Mouse (Mus musculus) midbrain, embryonic 13.5 days (tissue): ENCODE measurements around the gene Afmid. TPM values are rescaled to one million over a fixed set of nuclear protein-coding genes. Genes with fewer than 3 reads are reported as not detected.

Experiments
- ATAC-seq: fragments of 200-750 bp; cut with Nextera tagmentation; 2 replicates; pipeline ENCODE4 v1.8.0; 2017; ENCODE audit warnings: mild to moderate bottlenecking, moderate TSS enrichment, moderate library complexity
- H3K27ac ChIP-seq: fragments of 300-500 bp; sonication (generic); 2 replicates; pipeline ENCODE4 v1.5.1; 2015; ENCODE audit warnings: inconsistent platforms, mild to moderate bottlenecking, moderate library complexity
- H3K27me3 ChIP-seq: fragments of 300-500 bp; sonication (generic); 2 replicates; pipeline ENCODE4 v1.6.1; 2015; ENCODE audit warnings: mild to moderate bottlenecking, inconsistent platforms
- H3K36me3 ChIP-seq: fragments of 300-500 bp; sonication (generic); 2 replicates; pipeline ENCODE4 v1.6.1; 2015; ENCODE audit warnings: mild to moderate bottlenecking, inconsistent platforms
- H3K4me1 ChIP-seq: fragments of 300-500 bp; sonication (generic); replicated peaks from 2 replicates; pipeline ENCODE4 v1.6.1; 2015; ENCODE audit warnings: inconsistent platforms
- H3K4me2 ChIP-seq: fragments of 300-500 bp; sonication (generic); replicated peaks from 2 replicates; pipeline ENCODE4 v1.6.1; 2015; ENCODE audit warnings: moderate library complexity, mild to moderate bottlenecking, inconsistent platforms
- H3K4me3 ChIP-seq: fragments of 300-500 bp; sonication (generic); replicated peaks from 2 replicates; pipeline ENCODE4 v1.5.1; 2015; ENCODE audit warnings: mild to moderate bottlenecking, inconsistent platforms
- H3K9ac ChIP-seq: fragments of 300-500 bp; sonication (generic); replicated peaks from 2 replicates; pipeline ENCODE4 v1.6.1; 2015; ENCODE audit warnings: mild to moderate bottlenecking, inconsistent platforms
- H3K9me3 ChIP-seq: fragments of 300-500 bp; sonication (generic); 2 replicates; pipeline ENCODE4 v1.6.1; 2016; ENCODE audit warnings: mild to moderate bottlenecking, inconsistent platforms
- WGBS: fragments of 180-500 bp; shearing (Covaris S2); methylation state at CpG from one replicate; pipeline ENCODE4 v1.1.7; 2015; 5-methylcytosine and 5-hydroxymethylcytosine counted together
- polyA plus RNA-seq: library from polyadenylated mRNA; unstranded; fragments of >200 nt; fragmentation: Nextera tagmentation; extraction: Ambion mirVana; gene quantifications from 2 replicates; pipeline ENCODE4 v1.2.1, GENCODE M21; 2015

Afmid gene
- polyA plus RNA-seq, 1 experiment from 2014 or later, result 4.1 TPM

GRCm38 (mm10) chr11:117797511-117798159 is 28.1 kb upstream of the Afmid start, which contains the start of gene 6030468B19Rik:
Gene 6030468B19Rik, plus strand, starts transcription at chr11:117797660.
- no peak within 1 kb of the TSS for H3K27ac ChIP-seq
- H3K9ac ChIP-seq, result no peak within 1 kb of the TSS
- ATAC-seq, result no peak
- no peaks in the 10 kb centered on the region for H3K36me3 ChIP-seq
- peaks cover 6% of the 10 kb centered on the region; the same call in 1 of the 2 replicates for H3K27me3 ChIP-seq
- H3K4me2 ChIP-seq, result no peak within 1 kb of the TSS
- no peak within 1 kb of the TSS for H3K4me3 ChIP-seq
- no peaks in the 10 kb centered on the region for H3K9me3 ChIP-seq
- WGBS, result 68% methylated on average over 9 of the region's 9 CpGs
- peaks cover under 1% of the 10 kb centered on the region; the same call in 1 of the 2 replicates for H3K4me1 ChIP-seq

GRCm38 (mm10) chr11:117798160-117798541 is 27.6 kb upstream of the Afmid start:
- H3K4me3 ChIP-seq, result no peak overlapping the region
- H3K9me3 ChIP-seq, result no peaks in the 10 kb centered on the region
- H3K9ac ChIP-seq, result no peak overlapping the region
- no peak for ATAC-seq
- 66% methylated on average over 2 of the region's 2 CpGs for WGBS
- H3K4me2 ChIP-seq, result no peak overlapping the region
- H3K27me3 ChIP-seq, result peaks cover 4% of the 10 kb centered on the region; the same call in 1 of the 2 replicates
- H3K27ac ChIP-seq, result no peak overlapping the region
- no peaks in the 10 kb centered on the region for H3K36me3 ChIP-seq
- no peaks in the 10 kb centered on the region for H3K4me1 ChIP-seq

- WGBS, result 75% methylated on average over 5 of the region's 5 CpGs
- Histone ChIP-seq H3K27me3 (no peaks in the 10 kb centered on the region), H3K4me3 (no peak overlapping the region), H3K9ac (no peak overlapping the region), H3K27ac (no peak overlapping the region), H3K9me3 (no peaks in the 10 kb centered on the region), H3K4me1 (no peaks in the 10 kb centered on the region), H3K36me3 (no peaks in the 10 kb centered on the region), H3K4me2 (no peak overlapping the region)
- ATAC-seq, result no peak
These were observed 26.6 kb upstream of the Afmid start for GRCm38 (mm10) chr11:117799174-117799573.

GRCm38 (mm10) chr11:117800038-117800437 is 25.7 kb upstream of the Afmid start:
- H3K36me3 ChIP-seq, result no peaks in the 10 kb centered on the region
- no peak overlapping the region for H3K4me2 ChIP-seq
- H3K27me3 ChIP-seq, result no peaks in the 10 kb centered on the region
- 86% methylated on average over 7 of the region's 7 CpGs for WGBS
- no peaks in the 10 kb centered on the region for H3K9me3 ChIP-seq
- no peak overlapping the region for H3K4me3 ChIP-seq
- H3K4me1 ChIP-seq, result no peaks in the 10 kb centered on the region
- ATAC-seq, result no peak
- H3K9ac ChIP-seq, result no peak overlapping the region
- H3K27ac ChIP-seq, result no peak overlapping the region

GRCm38 (mm10) chr11:117801650-117802049 is 24.1 kb upstream of the Afmid start:
- Histone ChIP-seq H3K9me3 (no peaks in the 10 kb centered on the region), H3K4me3 (no peak overlapping the region), H3K4me2 (no peak overlapping the region), H3K4me1 (no peaks in the 10 kb centered on the region), H3K9ac (no peak overlapping the region), H3K36me3 (no peaks in the 10 kb centered on the region), H3K27ac (no peak overlapping the region), H3K27me3 (no peaks in the 10 kb centered on the region)
- no peak for ATAC-seq
- WGBS, result 80% methylated on average over 7 of the region's 7 CpGs

GRCm38 (mm10) chr11:117803166-117803688 is 22.5 kb upstream of the Afmid start:
- Histone ChIP-seq H3K4me3 (no peak overlapping the region), H3K9ac (no peak overlapping the region), H3K9me3 (no peaks in the 10 kb centered on the region), H3K27ac (no peak overlapping the region), H3K27me3 (no peaks in the 10 kb centered on the region), H3K36me3 (no peaks in the 10 kb centered on the region), H3K4me1 (no peaks in the 10 kb centered on the region), H3K4me2 (no peak overlapping the region)
- ATAC-seq, result no peak
- WGBS, result 92% methylated on average over 3 of the region's 3 CpGs

- Histone ChIP-seq H3K9me3 (no peaks in the 10 kb centered on the region), H3K36me3 (no peaks in the 10 kb centered on the region), H3K4me3 (no peak overlapping the region), H3K4me2 (no peak overlapping the region), H3K27me3 (peaks cover 23% of the 10 kb centered on the region), H3K27ac (no peak overlapping the region), H3K9ac (no peak overlapping the region), H3K4me1 (peaks cover 24% of the 10 kb centered on the region)
- 97% methylated on average over 6 of the region's 6 CpGs for WGBS
- no peak for ATAC-seq
These were observed 18.9 kb upstream of the Afmid start for GRCm38 (mm10) chr11:117806781-117807180.

- Histone ChIP-seq H3K4me3 (peak within 1 kb of the TSS; percentile 61), H3K27me3 (peaks cover 23% of the 10 kb centered on the region), H3K36me3 (peaks cover 14% of the 10 kb centered on the region), H3K9me3 (no peaks in the 10 kb centered on the region), H3K27ac (no peak within 1 kb of the TSS; the same call in 1 of the 2 replicates), H3K4me2 (peak within 1 kb of the TSS; percentile 93), H3K4me1 (peaks cover 24% of the 10 kb centered on the region), H3K9ac (peak within 1 kb of the TSS; percentile 65)
- WGBS, result under 1% methylated on average over 75 of the region's 75 CpGs
- peak; percentile 77 for ATAC-seq
These were observed 16.1 kb upstream of the Afmid start, which contains the start of the genes Gm20708 and Syngr2 for GRCm38 (mm10) chr11:117809407-117810311. Gene Gm20708, plus strand, starts transcription at chr11:117809668. Gene Syngr2, plus strand, starts transcription at chr11:117809668.

GRCm38 (mm10) chr11:117810401-117811046 is 15.2 kb upstream of the Afmid start:
- Histone ChIP-seq H3K9me3 (no peaks in the 10 kb centered on the region), H3K36me3 (peaks cover 14% of the 10 kb centered on the region), H3K27me3 (peaks cover 23% of the 10 kb centered on the region), H3K4me1 (peaks cover 24% of the 10 kb centered on the region), H3K4me2 (peak overlapping the region; percentile 93), H3K9ac (peak overlapping the region; percentile 65), H3K4me3 (peak overlapping the region; percentile 61), H3K27ac (no peak overlapping the region; the same call in 1 of the 2 replicates)
- ATAC-seq, result peak; percentile 84
- under 1% methylated on average over 21 of the region's 21 CpGs for WGBS

- no peak for ATAC-seq
- H3K4me3 ChIP-seq, result no peak overlapping the region
These were observed 11.9 kb upstream of the Afmid start for GRCm38 (mm10) chr11:117813867-117814266.

GRCm38 (mm10) chr11:117814704-117815366 is 10.9 kb upstream of the Afmid start:
- H3K4me3 ChIP-seq, result no peak overlapping the region
- H3K27me3 ChIP-seq, result peaks cover 7% of the 10 kb centered on the region
- H3K36me3 ChIP-seq, result peaks cover 35% of the 10 kb centered on the region
- no peak overlapping the region for H3K27ac ChIP-seq
- no peaks in the 10 kb centered on the region for H3K9me3 ChIP-seq
- H3K4me2 ChIP-seq, result no peak overlapping the region
- 92% methylated on average over 6 of the region's 6 CpGs for WGBS
- no peak overlapping the region for H3K9ac ChIP-seq
- no peak for ATAC-seq
- H3K4me1 ChIP-seq, result peaks cover 19% of the 10 kb centered on the region

More at GRCm38 (mm10) chr11:117813867-117814266, 11.9 kb upstream of the Afmid start:
- 83% methylated on average over 5 of the region's 5 CpGs for WGBS
- Histone ChIP-seq H3K27me3 (peaks cover 17% of the 10 kb centered on the region), H3K9me3 (no peaks in the 10 kb centered on the region), H3K27ac (no peak overlapping the region), H3K36me3 (peaks cover 33% of the 10 kb centered on the region), H3K4me1 (peaks cover 24% of the 10 kb centered on the region), H3K9ac (no peak overlapping the region), H3K4me2 (no peak overlapping the region)
